Mouse (Mus musculus): ENCODE measurements around the gene Rab10.

Rab10 gene

GRCm38 (mm10) chr12:3296056-3296455 is 13.7 kb downstream of the Rab10 start:
- no peak for DNase-seq (ENCODE audit: low read depth, low spot score)

- no peak for DNase-seq (ENCODE audit: low read depth, low spot score)
These were observed 17.9 kb downstream of the Rab10 start for GRCm38 (mm10) chr12:3291849-3292248.

GRCm38 (mm10) chr12:3291038-3291437 is 18.7 kb downstream of the Rab10 start:
- peak; percentile 18 for DNase-seq (ENCODE audit: low read depth, low spot score)

GRCm38 (mm10) chr12:3288440-3288839 is 21.3 kb downstream of the Rab10 start:
- no peak for DNase-seq (ENCODE audit: low read depth, low spot score)

GRCm38 (mm10) chr12:3285919-3286318 is 23.9 kb downstream of the Rab10 start:
- no peak for DNase-seq (ENCODE audit: low read depth, low spot score)

GRCm38 (mm10) chr12:3285377-3285776 is 24.4 kb downstream of the Rab10 start:
- no peak for DNase-seq (ENCODE audit: low read depth, low spot score)

- no peak for DNase-seq (ENCODE audit: low read depth, low spot score)
These were observed 25.3 kb downstream of the Rab10 start for GRCm38 (mm10) chr12:3284463-3284862.

- DNase-seq (ENCODE audit: low read depth, low spot score): no peak
These were observed 25.8 kb downstream of the Rab10 start for GRCm38 (mm10) chr12:3283829-3284440.

- no peak for DNase-seq (ENCODE audit: low read depth, low spot score)
These were observed 26.8 kb downstream of the Rab10 start for GRCm38 (mm10) chr12:3282954-3283353.

GRCm38 (mm10) chr12:3282520-3282919 is 27.2 kb downstream of the Rab10 start:
- no peak for DNase-seq (ENCODE audit: low read depth, low spot score)

GRCm38 (mm10) chr12:3278880-3279339 is 30.9 kb downstream of the Rab10 start:
- no peak for DNase-seq (ENCODE audit: low read depth, low spot score)

- no peak for DNase-seq (ENCODE audit: low read depth, low spot score)
These were observed 39.0 kb downstream of the Rab10 start for GRCm38 (mm10) chr12:3270818-3271217.

GRCm38 (mm10) chr12:3267397-3267796 is 42.4 kb downstream of the Rab10 start:
- no peak for DNase-seq (ENCODE audit: low read depth, low spot score)

- no peak for DNase-seq (ENCODE audit: low read depth, low spot score)
These were observed 44.6 kb downstream of the Rab10 start for GRCm38 (mm10) chr12:3265188-3265587.

GRCm38 (mm10) chr12:3264449-3264848 is 45.3 kb downstream of the Rab10 start:
- no peak for DNase-seq (ENCODE audit: low read depth, low spot score)

GRCm38 (mm10) chr12:3261596-3261995 is 48.2 kb downstream of the Rab10 start:
- DNase-seq (ENCODE audit: low read depth, low spot score): peak; percentile 78

GRCm38 (mm10) chr12:3255966-3256365 is 53.8 kb downstream of the Rab10 start:
- no peak for DNase-seq (ENCODE audit: low read depth, low spot score)

- no peak for DNase-seq (ENCODE audit: low read depth, low spot score)
These were observed 54.3 kb downstream of the Rab10 start for GRCm38 (mm10) chr12:3255435-3255834.

- peak; percentile 33 for DNase-seq (ENCODE audit: low read depth, low spot score)
These were observed 56.2 kb downstream of the Rab10 start for GRCm38 (mm10) chr12:3253591-3253990.

GRCm38 (mm10) chr12:3246091-3246490 is 63.7 kb downstream of the Rab10 start:
- no peak for DNase-seq (ENCODE audit: low read depth, low spot score)

- DNase-seq (ENCODE audit: low read depth, low spot score): peak; percentile 10
These were observed 70.2 kb downstream of the Rab10 start for GRCm38 (mm10) chr12:3239544-3239943.

- DNase-seq (ENCODE audit: low read depth, low spot score): peak; percentile 76
These were observed 71.3 kb downstream of the Rab10 start for GRCm38 (mm10) chr12:3238361-3239051.

GRCm38 (mm10) chr12:3237799-3238198 is 72.0 kb downstream of the Rab10 start:
- DNase-seq (ENCODE audit: low read depth, low spot score): peak; percentile 38
